Mouse (Mus musculus) limb, embryonic 13.5 days (tissue): ENCODE data around the gene Nav2. TPM values are rescaled to one million over a fixed set of nuclear protein-coding genes. Genes with fewer than 3 reads are reported as not detected.

ENCODE experiments used
- ATAC-seq: fragments of 200-750 bp; cut with Nextera tagmentation; 2 replicates; pipeline ENCODE4 v1.8.0; 2017; ENCODE audit warnings: low read depth, moderate number of reproducible peaks, moderate TSS enrichment; ENCODE audit not compliant: low FRiP score
- H3K27ac ChIP-seq: fragments of 300-500 bp; sonication (generic); 2 replicates; pipeline ENCODE4 v1.5.1; 2015; ENCODE audit warnings: inconsistent platforms, mild to moderate bottlenecking, moderate library complexity
- H3K27me3 ChIP-seq: fragments of 300-500 bp; sonication (generic); 2 replicates; pipeline ENCODE4 v1.6.1; 2015; ENCODE audit warnings: mild to moderate bottlenecking, inconsistent platforms
- H3K36me3 ChIP-seq: fragments of 300-500 bp; sonication (generic); 2 replicates; pipeline ENCODE4 v1.6.1; 2015; ENCODE audit warnings: inconsistent platforms, mild to moderate bottlenecking, moderate library complexity
- H3K4me1 ChIP-seq: fragments of 300-500 bp; sonication (generic); 2 replicates; pipeline ENCODE4 v1.6.1; 2015; ENCODE audit warnings: inconsistent platforms
- H3K4me2 ChIP-seq: fragments of 300-500 bp; sonication (generic); replicated peaks from 2 replicates; pipeline ENCODE4 v1.6.1; 2015; ENCODE audit warnings: inconsistent platforms, mild to moderate bottlenecking, moderate library complexity
- H3K4me3 ChIP-seq: fragments of 300-500 bp; sonication (generic); 2 replicates; pipeline ENCODE4 v1.5.1; 2015; ENCODE audit warnings: moderate library complexity, mild to moderate bottlenecking, inconsistent platforms
- H3K9ac ChIP-seq: fragments of 300-500 bp; sonication (generic); 2 replicates; pipeline ENCODE4 v1.6.1; 2015; ENCODE audit warnings: mild to moderate bottlenecking, inconsistent platforms
- H3K9me3 ChIP-seq: fragments of 300-500 bp; sonication (generic); 2 replicates; pipeline ENCODE4 v1.6.1; 2016; ENCODE audit warnings: inconsistent platforms
- WGBS: fragments of 180-500 bp; shearing (Covaris S2); methylation state at CpG from one replicate; pipeline ENCODE4 v1.1.7; 2015; 5-methylcytosine and 5-hydroxymethylcytosine counted together
- polyA plus RNA-seq: library from polyadenylated mRNA; unstranded; fragments of >200 nt; fragmentation: Nextera tagmentation; extraction: Ambion mirVana; gene quantifications from 2 replicates; pipeline ENCODE4 v1.2.1, GENCODE M21; 2015

Nav2 gene
- polyA plus RNA-seq, 1 experiment from 2014 or later = 17.4 TPM

- no peaks in the 10 kb centered on the region for H3K9me3 ChIP-seq
- H3K4me2 ChIP-seq = no peak overlapping the region
- H3K27me3 ChIP-seq = peaks cover 5% of the 10 kb centered on the region; the same call in 1 of the 2 replicates
- under 1% methylated on average over 6 of the region's 6 CpGs for WGBS
- H3K9ac ChIP-seq = no peak overlapping the region
- peaks cover 23% of the 10 kb centered on the region for H3K4me1 ChIP-seq
- no peaks in the 10 kb centered on the region for H3K36me3 ChIP-seq
- H3K4me3 ChIP-seq = no peak overlapping the region
- no peak for ATAC-seq
- no peak overlapping the region for H3K27ac ChIP-seq
These were observed 14.4 kb upstream of the Nav2 start for GRCm38 (mm10) chr7:48894152-48894551.

GRCm38 (mm10) chr7:48894763-48895162, 13.8 kb upstream of the Nav2 start:
- 72% methylated on average over 6 of the region's 6 CpGs for WGBS
- H3K9me3 ChIP-seq = no peaks in the 10 kb centered on the region

GRCm38 (mm10) chr7:48895475-48895874, 13.0 kb upstream of the Nav2 start:
- no peak for ATAC-seq
- Histone ChIP-seq H3K9ac (no peak overlapping the region), H3K27me3 (peaks cover 5% of the 10 kb centered on the region; the same call in 1 of the 2 replicates), H3K9me3 (no peaks in the 10 kb centered on the region), H3K4me2 (no peak overlapping the region), H3K4me3 (no peak overlapping the region), H3K27ac (no peak overlapping the region), H3K4me1 (peaks cover 23% of the 10 kb centered on the region), H3K36me3 (no peaks in the 10 kb centered on the region)
- 88% methylated on average over 4 of the region's 4 CpGs for WGBS

More at GRCm38 (mm10) chr7:48894763-48895162, 13.8 kb upstream of the Nav2 start:
- H3K9ac ChIP-seq = no peak overlapping the region
- peaks cover 23% of the 10 kb centered on the region for H3K4me1 ChIP-seq
- no peaks in the 10 kb centered on the region for H3K36me3 ChIP-seq
- no peak overlapping the region for H3K4me3 ChIP-seq
- H3K4me2 ChIP-seq = no peak overlapping the region
- H3K27ac ChIP-seq = no peak overlapping the region
- no peak for ATAC-seq
- peaks cover 5% of the 10 kb centered on the region; the same call in 1 of the 2 replicates for H3K27me3 ChIP-seq

- no peak overlapping the region for H3K4me2 ChIP-seq
These were observed 12.5 kb upstream of the Nav2 start for GRCm38 (mm10) chr7:48896051-48896450.

GRCm38 (mm10) chr7:48897539-48898163, 10.9 kb upstream of the Nav2 start:
- 60% methylated on average over 24 of the region's 24 CpGs for WGBS
- Histone ChIP-seq H3K4me1 (peaks cover 16% of the 10 kb centered on the region), H3K9ac (no peak overlapping the region), H3K36me3 (no peaks in the 10 kb centered on the region), H3K4me2 (no peak overlapping the region), H3K27ac (peak overlapping the region; percentile 6; the same call in 1 of the 2 replicates), H3K4me3 (no peak overlapping the region), H3K9me3 (no peaks in the 10 kb centered on the region), H3K27me3 (peaks cover 5% of the 10 kb centered on the region; the same call in 1 of the 2 replicates)
- no peak for ATAC-seq

More at GRCm38 (mm10) chr7:48896051-48896450, 12.5 kb upstream of the Nav2 start:
- H3K27me3 ChIP-seq = peaks cover 5% of the 10 kb centered on the region; the same call in 1 of the 2 replicates
- no peak overlapping the region for H3K9ac ChIP-seq
- no peak overlapping the region for H3K4me3 ChIP-seq
- ATAC-seq = no peak
- WGBS = 81% methylated on average over 4 of the region's 4 CpGs
- peaks cover 22% of the 10 kb centered on the region for H3K4me1 ChIP-seq
- H3K9me3 ChIP-seq = no peaks in the 10 kb centered on the region
- no peaks in the 10 kb centered on the region for H3K36me3 ChIP-seq
- no peak overlapping the region for H3K27ac ChIP-seq

GRCm38 (mm10) chr7:48898416-48898815, 10.1 kb upstream of the Nav2 start:
- peaks cover 5% of the 10 kb centered on the region; the same call in 1 of the 2 replicates for H3K27me3 ChIP-seq
- no peaks in the 10 kb centered on the region for H3K36me3 ChIP-seq
- no peak overlapping the region for H3K9ac ChIP-seq
- H3K4me1 ChIP-seq = peaks cover 16% of the 10 kb centered on the region
- H3K9me3 ChIP-seq = no peaks in the 10 kb centered on the region
- no peak for ATAC-seq
- no peak overlapping the region for H3K4me2 ChIP-seq
- 59% methylated on average over 9 of the region's 9 CpGs for WGBS
- H3K27ac ChIP-seq = no peak overlapping the region
- no peak overlapping the region for H3K4me3 ChIP-seq

- 62% methylated on average over 8 of the region's 8 CpGs for WGBS
- no peaks in the 10 kb centered on the region for H3K36me3 ChIP-seq
- H3K9me3 ChIP-seq = no peaks in the 10 kb centered on the region
- H3K27me3 ChIP-seq = peaks cover 1% of the 10 kb centered on the region; the same call in 1 of the 2 replicates
- no peak for ATAC-seq
- H3K4me2 ChIP-seq = no peak overlapping the region
- no peak overlapping the region for H3K27ac ChIP-seq
- peaks cover 16% of the 10 kb centered on the region for H3K4me1 ChIP-seq
- H3K4me3 ChIP-seq = no peak overlapping the region
- H3K9ac ChIP-seq = no peak overlapping the region
These were observed 7.9 kb upstream of the Nav2 start for GRCm38 (mm10) chr7:48900408-48901167.

- no peak overlapping the region for H3K27ac ChIP-seq
- no peak overlapping the region for H3K4me2 ChIP-seq
- peaks cover 10% of the 10 kb centered on the region for H3K4me1 ChIP-seq
- WGBS = 29% methylated on average over 2 of the region's 2 CpGs
- ATAC-seq = no peak
- no peak overlapping the region for H3K9ac ChIP-seq
- H3K36me3 ChIP-seq = no peaks in the 10 kb centered on the region
- no peak overlapping the region for H3K4me3 ChIP-seq
- no peaks in the 10 kb centered on the region for H3K27me3 ChIP-seq
- H3K9me3 ChIP-seq = no peaks in the 10 kb centered on the region
These were observed 6.1 kb upstream of the Nav2 start for GRCm38 (mm10) chr7:48902454-48902853.

- Histone ChIP-seq H3K27me3 (no peaks in the 10 kb centered on the region), H3K4me2 (no peak overlapping the region), H3K4me3 (no peak overlapping the region), H3K36me3 (no peaks in the 10 kb centered on the region), H3K9ac (no peak overlapping the region), H3K27ac (no peak overlapping the region), H3K9me3 (no peaks in the 10 kb centered on the region), H3K4me1 (no peaks in the 10 kb centered on the region)
- 45% methylated on average over 4 of the region's 4 CpGs for WGBS
- no peak for ATAC-seq
These were observed 791 bp downstream of the Nav2 start for GRCm38 (mm10) chr7:48909342-48909671.

- no peaks in the 10 kb centered on the region for H3K9me3 ChIP-seq
- no peak overlapping the region for H3K4me2 ChIP-seq
- no peak overlapping the region for H3K27ac ChIP-seq
- H3K4me3 ChIP-seq = no peak overlapping the region
- H3K36me3 ChIP-seq = no peaks in the 10 kb centered on the region
- 69% methylated on average over 6 of the region's 6 CpGs for WGBS
- H3K27me3 ChIP-seq = no peaks in the 10 kb centered on the region
- no peaks in the 10 kb centered on the region for H3K4me1 ChIP-seq
- ATAC-seq = no peak
- H3K9ac ChIP-seq = no peak overlapping the region
These were observed 1.8 kb downstream of the Nav2 start for GRCm38 (mm10) chr7:48910282-48910681.

- no peaks in the 10 kb centered on the region for H3K9me3 ChIP-seq
- H3K36me3 ChIP-seq = no peaks in the 10 kb centered on the region
- H3K9ac ChIP-seq = no peak overlapping the region
- no peak overlapping the region for H3K4me3 ChIP-seq
- no peak overlapping the region for H3K27ac ChIP-seq
- no peak for ATAC-seq
- H3K4me2 ChIP-seq = no peak overlapping the region
- H3K27me3 ChIP-seq = 0 out of 2 replicates have a peak, but pooled peaks cover 2% of the 10 kb centered on the region
- H3K4me1 ChIP-seq = no peaks in the 10 kb centered on the region
These were observed 2.6 kb downstream of the Nav2 start for GRCm38 (mm10) chr7:48911146-48911545.

GRCm38 (mm10) chr7:48914630-48915506, 6.4 kb downstream of the Nav2 start:
- H3K9me3 ChIP-seq = no peaks in the 10 kb centered on the region
- WGBS = 56% methylated on average over 12 of the region's 12 CpGs
- ATAC-seq = no peak
- no peak overlapping the region for H3K27ac ChIP-seq
- peaks cover 14% of the 10 kb centered on the region for H3K27me3 ChIP-seq
- H3K4me2 ChIP-seq = no peak overlapping the region
- H3K4me3 ChIP-seq = no peak overlapping the region
- H3K9ac ChIP-seq = no peak overlapping the region
- peaks cover 14% of the 10 kb centered on the region for H3K4me1 ChIP-seq
- no peaks in the 10 kb centered on the region for H3K36me3 ChIP-seq
